Mouse (Mus musculus) layer of hippocampus, postnatal 14 days (tissue): Measurements from ENCODE around the gene Sqstm1. TPM values are rescaled to one million over a fixed set of nuclear protein-coding genes. Genes with fewer than 3 reads are reported as not detected.
A peak's percentile ranks its signal among the peaks of the same experiment; 100 is the strongest.

Experiments used
- DNase-seq, 2 experiments: peaks; one replicate each; pipeline ENCODE4 v3.0.0; 2021 to 2022; ENCODE audit warnings: low spot score in 2 of 2, mixed read lengths in 1 of 2
- total RNA-seq, 2 experiments: library from RNA; stranded (reverse); gene quantifications; 2 replicates each; pipeline ENCODE4 v1.2.3; 2021

Gene Sqstm1
- total RNA-seq, 2 experiments from 2014 or later: 343 to 377 TPM

GRCm38 (mm10) chr11:50231411-50231810 is 20.8 kb upstream of the Sqstm1 start:
- peak in 1 of 2 experiments; percentile 67 for DNase-seq

GRCm38 (mm10) chr11:50230481-50231304 is 20.1 kb upstream of the Sqstm1 start:
- DNase-seq: no peak

GRCm38 (mm10) chr11:50229252-50229910 is 18.8 kb upstream of the Sqstm1 start:
- DNase-seq: no peak

- no peak for DNase-seq
These were observed 18.1 kb upstream of the Sqstm1 start for GRCm38 (mm10) chr11:50228772-50229171.

GRCm38 (mm10) chr11:50227736-50228135 is 17.1 kb upstream of the Sqstm1 start:
- DNase-seq: no peak

GRCm38 (mm10) chr11:50227226-50227625 is 16.6 kb upstream of the Sqstm1 start:
- DNase-seq: no peak

GRCm38 (mm10) chr11:50226406-50226805 is 15.8 kb upstream of the Sqstm1 start:
- DNase-seq: no peak

- no peak for DNase-seq
These were observed 15.2 kb upstream of the Sqstm1 start for GRCm38 (mm10) chr11:50225611-50226378.

GRCm38 (mm10) chr11:50224671-50225530 is 14.3 kb upstream of the Sqstm1 start:
- DNase-seq: peak; percentile 84 to 85

- DNase-seq: no peak
These were observed 13.4 kb upstream of the Sqstm1 start for GRCm38 (mm10) chr11:50223783-50224662.

GRCm38 (mm10) chr11:50222559-50223276 is 12.1 kb upstream of the Sqstm1 start:
- no peak for DNase-seq

GRCm38 (mm10) chr11:50219833-50220232 is 9.2 kb upstream of the Sqstm1 start:
- no peak for DNase-seq

- DNase-seq: no peak
These were observed 7.2 kb upstream of the Sqstm1 start for GRCm38 (mm10) chr11:50217811-50218210.

- DNase-seq: no peak
These were observed 6.2 kb upstream of the Sqstm1 start for GRCm38 (mm10) chr11:50216724-50217366.

- DNase-seq: no peak
These were observed 5.0 kb upstream of the Sqstm1 start for GRCm38 (mm10) chr11:50215633-50216032.

GRCm38 (mm10) chr11:50214631-50215030 is 4.0 kb upstream of the Sqstm1 start:
- no peak for DNase-seq

- DNase-seq: no peak
These were observed 2.5 kb upstream of the Sqstm1 start for GRCm38 (mm10) chr11:50212848-50213758.
